Mouse (Mus musculus) midbrain, embryonic 10.5 days (tissue): Measurements from ENCODE around the gene Fam111a. TPM values are rescaled to one million over a fixed set of nuclear protein-coding genes. Genes with fewer than 3 reads are reported as not detected.
"Not testable (repeated sequence)": the region's sequence is repeated elsewhere in the genome, so short reads cannot be mapped to it uniquely, and the experiment has no call there.

ENCODE experiments used
- DNase-seq: peaks from one replicate; pipeline ENCODE4 v3.0.0-alpha.2; 2017; ENCODE audit warnings: low spot score
- H3K27ac ChIP-seq: fragments of 300-500 bp; sonication (generic); replicated peaks from 2 replicates; pipeline ENCODE4 v1.5.1; 2016; ENCODE audit warnings: mild to moderate bottlenecking
- H3K27me3 ChIP-seq: fragments of 300-500 bp; sonication (generic); 2 replicates; pipeline ENCODE4 v1.6.1; 2016; ENCODE audit warnings: low read depth, mild to moderate bottlenecking; ENCODE audit not compliant: poor library complexity, severe bottlenecking
- H3K36me3 ChIP-seq: fragments of 300-500 bp; sonication (generic); 2 replicates; pipeline ENCODE4 v1.6.1; 2016; ENCODE audit warnings: mild to moderate bottlenecking, moderate library complexity
- H3K4me1 ChIP-seq: fragments of 300-500 bp; sonication (generic); 2 replicates; pipeline ENCODE4 v1.6.1; 2016
- H3K4me3 ChIP-seq: fragments of 300-500 bp; sonication (generic); 2 replicates; pipeline ENCODE4 v1.5.1; 2016; ENCODE audit warnings: mild to moderate bottlenecking, moderate library complexity
- H3K9me3 ChIP-seq: fragments of 300-500 bp; sonication (generic); replicated peaks from 2 replicates; pipeline ENCODE4 v1.6.1; 2016; ENCODE audit warnings: mild to moderate bottlenecking
- WGBS: fragments of 180-500 bp; shearing (Covaris S2); methylation state at CpG from one replicate; pipeline ENCODE4 v1.1.7; 2016; 5-methylcytosine and 5-hydroxymethylcytosine counted together
- polyA plus RNA-seq: library from polyadenylated mRNA; unstranded; fragments of >200 nt; fragmentation: Nextera tagmentation; extraction: Ambion mirVana; gene quantifications from 2 replicates; pipeline ENCODE4 v1.2.1, GENCODE M21; 2016

Fam111a gene
- 20.9 and 21.0 TPM in 2 replicates for polyA plus RNA-seq

- DNase-seq, H3K27ac ChIP-seq, H3K4me1 ChIP-seq, H3K36me3 ChIP-seq, H3K27me3 ChIP-seq, H3K9me3 ChIP-seq, H3K4me3 ChIP-seq: not testable (repeated sequence)
- 95% methylated on average over 11 of the region's 11 CpGs for WGBS
These were observed at the start of gene Fam111a for GRCm38 (mm10) chr19:12545440-12545839. Gene Fam111a, plus strand, starts transcription at chr19:12545740.

- DNase-seq: no peak
- peak overlapping the region; percentile 93 for H3K27ac ChIP-seq
- no peaks in the 10 kb centered on the region for H3K9me3 ChIP-seq
- H3K4me3 ChIP-seq: peak overlapping the region; percentile 96
- H3K36me3 ChIP-seq: peaks cover 52% of the 10 kb centered on the region
- WGBS: 81% methylated on average over 2 of the region's 2 CpGs
- no peaks in the 10 kb centered on the region for H3K27me3 ChIP-seq
- H3K4me1 ChIP-seq: peaks cover 96% of the 10 kb centered on the region
These were observed 49.3 kb upstream of the Fam111a start for GRCm38 (mm10) chr19:12496241-12496640.

- DNase-seq: peak; percentile 11
- 65% methylated on average over 2 of the region's 2 CpGs for whole genome bisulfite sequencing
- H3K9me3 ChIP-seq: no peaks in the 10 kb centered on the region
- peak overlapping the region; percentile 96 for H3K4me3 ChIP-seq
- H3K27me3 ChIP-seq: no peaks in the 10 kb centered on the region
- peak overlapping the region; percentile 99 for H3K27ac ChIP-seq
- H3K4me1 ChIP-seq: peaks cover 83% of the 10 kb centered on the region
- peaks cover 36% of the 10 kb centered on the region for H3K36me3 ChIP-seq
These were observed 47.6 kb upstream of the Fam111a start for GRCm38 (mm10) chr19:12497909-12498308.

GRCm38 (mm10) chr19:12498321-12498720, 47.2 kb upstream of the Fam111a start:
- Histone ChIP-seq H3K27me3 (no peaks in the 10 kb centered on the region), H3K36me3 (peaks cover 36% of the 10 kb centered on the region), H3K4me3 (peak overlapping the region; percentile 96), H3K27ac (peak overlapping the region; percentile 99), H3K9me3 (no peaks in the 10 kb centered on the region), H3K4me1 (peaks cover 79% of the 10 kb centered on the region)
- WGBS: 83% methylated on average over 4 of the region's 4 CpGs
- DNase-seq: peak; percentile 10

GRCm38 (mm10) chr19:12498941-12499340, 46.6 kb upstream of the Fam111a start:
- DNase-seq: peak; percentile 12
- WGBS: 71% methylated on average over 1 of the region's 1 CpGs
- H3K4me1 ChIP-seq: peaks cover 73% of the 10 kb centered on the region
- no peaks in the 10 kb centered on the region for H3K9me3 ChIP-seq
- H3K36me3 ChIP-seq: peaks cover 36% of the 10 kb centered on the region
- no peaks in the 10 kb centered on the region for H3K27me3 ChIP-seq
- peak overlapping the region; percentile 99 for H3K27ac ChIP-seq
- peak overlapping the region; percentile 96 for H3K4me3 ChIP-seq

- Histone ChIP-seq H3K4me1 (peaks cover 68% of the 10 kb centered on the region), H3K27me3 (no peaks in the 10 kb centered on the region), H3K4me3 (peak overlapping the region; percentile 96), H3K27ac (peak overlapping the region; percentile 99), H3K36me3 (peaks cover 36% of the 10 kb centered on the region), H3K9me3 (no peaks in the 10 kb centered on the region)
- DNase-seq: peak; percentile 44
- WGBS: 6% methylated on average over 2 of the region's 2 CpGs
These were observed 46.1 kb upstream of the Fam111a start for GRCm38 (mm10) chr19:12499485-12499884.

GRCm38 (mm10) chr19:12500124-12500523, 45.4 kb upstream of the Fam111a start:
- H3K36me3 ChIP-seq: peaks cover 36% of the 10 kb centered on the region
- 0% methylated on average over 3 of the region's 3 CpGs for WGBS
- peak; percentile 70 for DNase-seq
- peak overlapping the region; percentile 96 for H3K4me3 ChIP-seq
- peak overlapping the region; percentile 99 for H3K27ac ChIP-seq
- H3K27me3 ChIP-seq: no peaks in the 10 kb centered on the region
- peaks cover 61% of the 10 kb centered on the region for H3K4me1 ChIP-seq
- no peaks in the 10 kb centered on the region for H3K9me3 ChIP-seq

GRCm38 (mm10) chr19:12500881-12501311, 44.6 kb upstream of the Fam111a start:
- peak overlapping the region; percentile 99 for H3K27ac ChIP-seq
- peak overlapping the region; percentile 96 for H3K4me3 ChIP-seq
- under 1% methylated on average over 37 of the region's 38 CpGs for WGBS
- no peaks in the 10 kb centered on the region for H3K27me3 ChIP-seq
- peaks cover 33% of the 10 kb centered on the region for H3K36me3 ChIP-seq
- peak; percentile 61 for DNase-seq
- peaks cover 54% of the 10 kb centered on the region for H3K4me1 ChIP-seq
- H3K9me3 ChIP-seq: no peaks in the 10 kb centered on the region

- Histone ChIP-seq H3K27me3 (no peaks in the 10 kb centered on the region), H3K36me3 (peaks cover 25% of the 10 kb centered on the region), H3K4me3 (peak within 1 kb of the TSS; percentile 96), H3K27ac (peak within 1 kb of the TSS; percentile 99), H3K9me3 (no peaks in the 10 kb centered on the region), H3K4me1 (peaks cover 46% of the 10 kb centered on the region)
- WGBS: under 1% methylated on average over 80 of the region's 80 CpGs
- peak; percentile 95 for DNase-seq
These were observed 43.9 kb upstream of the Fam111a start, which contains the start of gene Dtx4 for GRCm38 (mm10) chr19:12501370-12502347. Gene Dtx4, minus strand, starts transcription at chr19:12501454.

GRCm38 (mm10) chr19:12502756-12503155, 42.8 kb upstream of the Fam111a start:
- Histone ChIP-seq H3K4me1 (peaks cover 35% of the 10 kb centered on the region), H3K27me3 (no peaks in the 10 kb centered on the region), H3K27ac (no peak overlapping the region), H3K4me3 (no peak overlapping the region), H3K36me3 (peaks cover 14% of the 10 kb centered on the region), H3K9me3 (no peaks in the 10 kb centered on the region)
- DNase-seq: no peak
- WGBS: 93% methylated on average over 7 of the region's 7 CpGs

- H3K9me3 ChIP-seq: no peaks in the 10 kb centered on the region
- no peak overlapping the region for H3K4me3 ChIP-seq
- H3K27ac ChIP-seq: no peak overlapping the region
- DNase-seq: no peak
- no peaks in the 10 kb centered on the region for H3K4me1 ChIP-seq
- no peaks in the 10 kb centered on the region for H3K27me3 ChIP-seq
- H3K36me3 ChIP-seq: no peaks in the 10 kb centered on the region
These were observed 30.9 kb upstream of the Fam111a start for GRCm38 (mm10) chr19:12514621-12515020.

- peak; percentile 62 for DNase-seq
- 2% methylated on average over 16 of the region's 16 CpGs for WGBS
- H3K4me1 ChIP-seq: no peaks in the 10 kb centered on the region
- H3K27ac ChIP-seq: peak overlapping the region; percentile 89
- no peaks in the 10 kb centered on the region for H3K36me3 ChIP-seq
- peak overlapping the region; percentile 61 for H3K4me3 ChIP-seq
- no peaks in the 10 kb centered on the region for H3K9me3 ChIP-seq
- H3K27me3 ChIP-seq: no peaks in the 10 kb centered on the region
These were observed 27.6 kb upstream of the Fam111a start for GRCm38 (mm10) chr19:12517671-12518540.
